Mouse (Mus musculus): ENCODE data around the gene Zfp334. TPM values are rescaled to one million over a fixed set of nuclear protein-coding genes. Genes with fewer than 3 reads are reported as not detected.

Gene Zfp334
- total RNA-seq, 2 experiments from 2014 or later: 1.9 to 2.0 TPM

Other genes with a start within 250 kb of the Zfp334 start
- gene Cdh22, start 153.4 kb downstream of the Zfp334 start, total RNA-seq (2021): under 1 TPM; 0.08 to 0.18 TPM
- 10 to 100 TPM; 16.0 to 17.0 TPM for gene Slc35c2, start 100.4 kb downstream of the Zfp334 start, total RNA-seq (2021)
- 10 to 100 TPM; 12.7 to 13.4 TPM for gene Elmo2, start 61.8 kb downstream of the Zfp334 start, total RNA-seq (2021)
- gene Zfp663, start 19.5 kb downstream of the Zfp334 start, total RNA-seq (2021): not detected
- gene Ocstamp, start 12.1 kb upstream of the Zfp334 start, total RNA-seq (2021): under 1 TPM in 1 of 2 experiments, not detected in 1; 0.08 TPM
- gene Slc13a3, start 85.0 kb upstream of the Zfp334 start, total RNA-seq (2021): under 1 TPM; 0.11 to 0.18 TPM
- 1 to 10 TPM; 8.3 to 9.2 TPM for gene Trp53rka, start 105.1 kb upstream of the Zfp334 start, total RNA-seq (2021)
- gene Slc2a10, start 115.5 kb upstream of the Zfp334 start, total RNA-seq (2021): 1 to 10 TPM; 1.3 to 1.6 TPM
- 1 to 10 TPM; 1.3 to 3.8 TPM for gene Eya2, start 206.8 kb upstream of the Zfp334 start, total RNA-seq (2021)